Mouse (Mus musculus): ENCODE measurements at regions not wholly inside any gene's neighbourhood (a gene's known extent, or its start where the extent isn't known, plus 50 kb on each side); places are given as distances from the start of the nearest gene placed in this dataset.

- Histone ChIP-seq H3K27ac (ENCODE audit: control insufficient read depth, insufficient read depth, low read depth, low read length) (no peak overlapping the region), H3K4me1 (ENCODE audit: control insufficient read depth, insufficient read depth, low read length) (no peaks in the 10 kb centered on the region), H3K4me3 (ENCODE audit: control insufficient read depth, low read depth, low read length) (no peak overlapping the region), H3K27me3 (ENCODE audit: control insufficient read depth, insufficient read depth, low read length) (no peaks in the 10 kb centered on the region), H3K36me3 (ENCODE audit: control insufficient read depth, insufficient read depth, low read length) (no peaks in the 10 kb centered on the region)
- TF ChIP-seq CTCF (IDR thresholded peaks at IDR 0.05; ENCODE audit: control insufficient read depth, insufficient read depth, insufficient replicate concordance, low read depth, low read length): no peak
- TF ChIP-seq POLR2A (IDR thresholded peaks at IDR 0.05; ENCODE audit: control insufficient read depth, low read depth, low read length): no peak
These were observed 51.3 kb upstream of the Ier5l start for GRCm38 (mm10) chr2:30525295-30525694.

GRCm38 (mm10) chr2:30525831-30526230 lies 51.8 kb upstream of the Ier5l start:
- Histone ChIP-seq H3K27ac (ENCODE audit: control insufficient read depth, insufficient read depth, low read depth, low read length) (no peak overlapping the region), H3K36me3 (ENCODE audit: control insufficient read depth, insufficient read depth, low read length) (no peaks in the 10 kb centered on the region), H3K4me1 (ENCODE audit: control insufficient read depth, insufficient read depth, low read length) (peaks cover 2% of the 10 kb centered on the region), H3K4me3 (ENCODE audit: control insufficient read depth, low read depth, low read length) (no peak overlapping the region), H3K27me3 (ENCODE audit: control insufficient read depth, insufficient read depth, low read length) (no peaks in the 10 kb centered on the region)
- no peak for TF ChIP-seq CTCF (IDR thresholded peaks at IDR 0.05; ENCODE audit: control insufficient read depth, insufficient read depth, insufficient replicate concordance, low read depth, low read length)
- no peak for TF ChIP-seq POLR2A (IDR thresholded peaks at IDR 0.05; ENCODE audit: control insufficient read depth, low read depth, low read length)

- H3K4me3 ChIP-seq (ENCODE audit: control insufficient read depth, low read depth, low read length): no peak overlapping the region
- no peaks in the 10 kb centered on the region for H3K36me3 ChIP-seq (ENCODE audit: control insufficient read depth, insufficient read depth, low read length)
- H3K27me3 ChIP-seq (ENCODE audit: control insufficient read depth, insufficient read depth, low read length): no peaks in the 10 kb centered on the region
- peaks cover 8% of the 10 kb centered on the region for H3K4me1 ChIP-seq (ENCODE audit: control insufficient read depth, insufficient read depth, low read length)
- no peak overlapping the region for H3K27ac ChIP-seq (ENCODE audit: control insufficient read depth, insufficient read depth, low read depth, low read length)
- TF ChIP-seq CTCF (IDR thresholded peaks at IDR 0.05; ENCODE audit: control insufficient read depth, insufficient read depth, insufficient replicate concordance, low read depth, low read length) (no peak), POLR2A (IDR thresholded peaks at IDR 0.05; ENCODE audit: control insufficient read depth, low read depth, low read length) (no peak)
These were observed 53.5 kb upstream of the Ier5l start for GRCm38 (mm10) chr2:30527495-30527894.

- TF ChIP-seq CTCF (IDR thresholded peaks at IDR 0.05; ENCODE audit: control insufficient read depth, insufficient read depth, insufficient replicate concordance, low read depth, low read length): peak; percentile 53; the same call in 1 of the 2 replicates
- TF ChIP-seq POLR2A (IDR thresholded peaks at IDR 0.05; ENCODE audit: control insufficient read depth, low read depth, low read length): no peak
- Histone ChIP-seq H3K27ac (ENCODE audit: control insufficient read depth, insufficient read depth, low read depth, low read length) (no peak overlapping the region), H3K4me3 (ENCODE audit: control insufficient read depth, low read depth, low read length) (no peak overlapping the region), H3K36me3 (ENCODE audit: control insufficient read depth, insufficient read depth, low read length) (no peaks in the 10 kb centered on the region), H3K4me1 (ENCODE audit: control insufficient read depth, insufficient read depth, low read length) (peaks cover 17% of the 10 kb centered on the region), H3K27me3 (ENCODE audit: control insufficient read depth, insufficient read depth, low read length) (no peaks in the 10 kb centered on the region)
These were observed 58.9 kb upstream of the Ier5l start for GRCm38 (mm10) chr2:30532948-30533347.

GRCm38 (mm10) chr2:30533367-30533766 lies 59.3 kb upstream of the Ier5l start:
- H3K4me3 ChIP-seq (ENCODE audit: control insufficient read depth, low read depth, low read length): no peak overlapping the region
- H3K4me1 ChIP-seq (ENCODE audit: control insufficient read depth, insufficient read depth, low read length): peaks cover 17% of the 10 kb centered on the region
- TF ChIP-seq POLR2A (IDR thresholded peaks at IDR 0.05; ENCODE audit: control insufficient read depth, low read depth, low read length) (no peak), CTCF (IDR thresholded peaks at IDR 0.05; ENCODE audit: control insufficient read depth, insufficient read depth, insufficient replicate concordance, low read depth, low read length) (no peak)
- H3K27ac ChIP-seq (ENCODE audit: control insufficient read depth, insufficient read depth, low read depth, low read length): no peak overlapping the region
- no peaks in the 10 kb centered on the region for H3K27me3 ChIP-seq (ENCODE audit: control insufficient read depth, insufficient read depth, low read length)
- no peaks in the 10 kb centered on the region for H3K36me3 ChIP-seq (ENCODE audit: control insufficient read depth, insufficient read depth, low read length)

GRCm38 (mm10) chr2:30534485-30534884 lies 60.4 kb upstream of the Cstad start:
- Histone ChIP-seq H3K4me3 (ENCODE audit: control insufficient read depth, low read depth, low read length) (no peak overlapping the region), H3K27me3 (ENCODE audit: control insufficient read depth, insufficient read depth, low read length) (no peaks in the 10 kb centered on the region), H3K36me3 (ENCODE audit: control insufficient read depth, insufficient read depth, low read length) (no peaks in the 10 kb centered on the region), H3K4me1 (ENCODE audit: control insufficient read depth, insufficient read depth, low read length) (peaks cover 17% of the 10 kb centered on the region), H3K27ac (ENCODE audit: control insufficient read depth, insufficient read depth, low read depth, low read length) (no peak overlapping the region)
- no peak for TF ChIP-seq CTCF (IDR thresholded peaks at IDR 0.05; ENCODE audit: control insufficient read depth, insufficient read depth, insufficient replicate concordance, low read depth, low read length)
- TF ChIP-seq POLR2A (IDR thresholded peaks at IDR 0.05; ENCODE audit: control insufficient read depth, low read depth, low read length): no peak

GRCm38 (mm10) chr2:30539305-30539704 lies 55.5 kb upstream of the Cstad start:
- peaks cover 9% of the 10 kb centered on the region for H3K4me1 ChIP-seq (ENCODE audit: control insufficient read depth, insufficient read depth, low read length)
- no peaks in the 10 kb centered on the region for H3K36me3 ChIP-seq (ENCODE audit: control insufficient read depth, insufficient read depth, low read length)
- 0 out of 2 replicates have a peak, but pooled peaks have one; percentile 1 for TF ChIP-seq CTCF (IDR thresholded peaks at IDR 0.05; ENCODE audit: control insufficient read depth, insufficient read depth, insufficient replicate concordance, low read depth, low read length)
- no peak for TF ChIP-seq POLR2A (IDR thresholded peaks at IDR 0.05; ENCODE audit: control insufficient read depth, low read depth, low read length)
- no peak overlapping the region for H3K4me3 ChIP-seq (ENCODE audit: control insufficient read depth, low read depth, low read length)
- H3K27ac ChIP-seq (ENCODE audit: control insufficient read depth, insufficient read depth, low read depth, low read length): no peak overlapping the region
- H3K27me3 ChIP-seq (ENCODE audit: control insufficient read depth, insufficient read depth, low read length): no peaks in the 10 kb centered on the region

- no peak for TF ChIP-seq POLR2A (IDR thresholded peaks at IDR 0.05; ENCODE audit: control insufficient read depth, low read depth, low read length)
- TF ChIP-seq CTCF (IDR thresholded peaks at IDR 0.05; ENCODE audit: control insufficient read depth, insufficient read depth, insufficient replicate concordance, low read depth, low read length): no peak
- Histone ChIP-seq H3K4me3 (ENCODE audit: control insufficient read depth, low read depth, low read length) (no peak overlapping the region), H3K27me3 (ENCODE audit: control insufficient read depth, insufficient read depth, low read length) (no peaks in the 10 kb centered on the region), H3K4me1 (ENCODE audit: control insufficient read depth, insufficient read depth, low read length) (peaks cover 15% of the 10 kb centered on the region), H3K36me3 (ENCODE audit: control insufficient read depth, insufficient read depth, low read length) (no peaks in the 10 kb centered on the region), H3K27ac (ENCODE audit: control insufficient read depth, insufficient read depth, low read depth, low read length) (no peak overlapping the region)
These were observed 53.3 kb upstream of the Cstad start for GRCm38 (mm10) chr2:30541541-30541940.
